Mouse (Mus musculus) embryo, embryonic 10.5 days (tissue): ENCODE results near the gene Gtf2h5.

Source experiments
- DNase-seq: peaks from one replicate; pipeline ENCODE4 v3.0.0-alpha.2; 2015; ENCODE audit warnings: low spot score

Gene Gtf2h5

GRCm38 (mm10) chr17:6079287-6080122 lies at the start of gene Gtf2h5, which contains the start of gene Serac1:
TSS of gene Gtf2h5 (plus strand) at chr17:6079786.
TSS of gene Serac1 (minus strand) at chr17:6079741.
- peak; percentile 98 for DNase-seq

GRCm38 (mm10) chr17:6035661-6036060 lies 43.9 kb upstream of the Gtf2h5 start:
- no peak for DNase-seq

GRCm38 (mm10) chr17:6036458-6036857 lies 43.1 kb upstream of the Gtf2h5 start:
- no peak for DNase-seq

GRCm38 (mm10) chr17:6036872-6037271 lies 42.7 kb upstream of the Gtf2h5 start:
- DNase-seq = no peak

- DNase-seq = no peak
These were observed 42.1 kb upstream of the Gtf2h5 start for GRCm38 (mm10) chr17:6037507-6037906.

- no peak for DNase-seq
These were observed 26.8 kb upstream of the Gtf2h5 start for GRCm38 (mm10) chr17:6052801-6053200.

GRCm38 (mm10) chr17:6054934-6055355 lies 24.6 kb upstream of the Gtf2h5 start:
- peak; percentile 79 for DNase-seq

GRCm38 (mm10) chr17:6062793-6063192 lies 16.8 kb upstream of the Gtf2h5 start:
- no peak for DNase-seq

- no peak for DNase-seq
These were observed 16.1 kb upstream of the Gtf2h5 start for GRCm38 (mm10) chr17:6063532-6063931.

GRCm38 (mm10) chr17:6066021-6066420 lies 13.6 kb upstream of the Gtf2h5 start:
- no peak for DNase-seq

- DNase-seq = no peak
These were observed 12.0 kb upstream of the Gtf2h5 start for GRCm38 (mm10) chr17:6067613-6068012.

GRCm38 (mm10) chr17:6069866-6070265 lies 9.7 kb upstream of the Gtf2h5 start:
- DNase-seq = no peak

GRCm38 (mm10) chr17:6073405-6073804 lies 6.2 kb upstream of the Gtf2h5 start:
- no peak for DNase-seq

- DNase-seq = no peak
These were observed 3.8 kb downstream of the Gtf2h5 start for GRCm38 (mm10) chr17:6083323-6083890.

GRCm38 (mm10) chr17:6091604-6092003 lies 12.0 kb downstream of the Gtf2h5 start:
- DNase-seq = no peak

- DNase-seq = no peak
These were observed 16.0 kb downstream of the Gtf2h5 start for GRCm38 (mm10) chr17:6095579-6095978.

- DNase-seq = peak; percentile 72
These were observed 18.3 kb downstream of the Gtf2h5 start for GRCm38 (mm10) chr17:6097884-6098283.

GRCm38 (mm10) chr17:6102287-6102686 lies 22.7 kb downstream of the Gtf2h5 start:
- no peak for DNase-seq

GRCm38 (mm10) chr17:6103566-6103965 lies 24.0 kb downstream of the Gtf2h5 start:
- no peak for DNase-seq

GRCm38 (mm10) chr17:6106361-6107014 lies 26.9 kb downstream of the Gtf2h5 start, which contains the start of gene Tulp4:
TSS of gene Tulp4 (plus strand) at chr17:6106437.
- peak; percentile 94 for DNase-seq

GRCm38 (mm10) chr17:6107015-6107601 lies 27.5 kb downstream of the Gtf2h5 start:
- DNase-seq = peak; percentile 60

GRCm38 (mm10) chr17:6108175-6108574 lies 28.6 kb downstream of the Gtf2h5 start:
- peak; percentile 17 for DNase-seq
